Mouse (Mus musculus) MEL (cell line): ENCODE measurements around the gene Wiz. TPM values are rescaled to one million over a fixed set of nuclear protein-coding genes. Genes with fewer than 3 reads are reported as not detected.

ENCODE experiments used
- DNase-seq: peaks from one replicate; pipeline ENCODE4 v3.0.0; 2011; ENCODE audit warnings: low read depth, low spot score
- H3K27ac ChIP-seq: 2 replicates; pipeline ENCODE4 v1.5.1; 2012; ENCODE audit warnings: low read depth, mild to moderate bottlenecking, control low read depth, low read length, moderate library complexity; ENCODE audit not compliant: control insufficient read depth
- H3K27me3 ChIP-seq, 2 experiments: fragments of 150-350 bp in 1 of 2; sonication (generic) in 1 of 2; 2 replicates each; pipeline ENCODE4 v1.6.1; 2012; ENCODE audit warnings: low read length in 2 of 2, mild to moderate bottlenecking in 2 of 2, improper control_type of control experiment in 1 of 2, moderate library complexity in 1 of 2; ENCODE audit not compliant: insufficient read depth in 2 of 2, control insufficient read depth in 1 of 2
- H3K36me3 ChIP-seq, 2 experiments: 2 replicates each; pipeline ENCODE4 v1.6.1; 2012 to 2014; ENCODE audit warnings: low read length in 2 of 2, improper control_type of control experiment in 1 of 2, inconsistent platforms in 1 of 2, mild to moderate bottlenecking in 1 of 2; ENCODE audit not compliant: insufficient read depth in 2 of 2, control insufficient read depth in 1 of 2
- H3K4me1 ChIP-seq, 2 experiments: fragments of 150-350 bp in 1 of 2; sonication (generic) in 1 of 2; 2 replicates each; pipeline ENCODE4 v1.6.1; 2012; ENCODE audit warnings: low read length in 2 of 2, improper control_type of control experiment in 1 of 2, mild to moderate bottlenecking in 1 of 2; ENCODE audit not compliant: insufficient read depth in 2 of 2, control insufficient read depth in 1 of 2
- H3K4me3 ChIP-seq, 2 experiments: fragments of 150-350 bp in 1 of 2; sonication (generic) in 1 of 2; 2 replicates each; pipeline ENCODE4 v1.5.1; 2012; ENCODE audit warnings: low read depth in 2 of 2, low read length in 2 of 2, mild to moderate bottlenecking in 2 of 2, moderate library complexity in 2 of 2, control low read depth in 1 of 2, improper control_type of control experiment in 1 of 2; ENCODE audit not compliant: control insufficient read depth in 1 of 2, insufficient read depth in 1 of 2
- H3K79me2 ChIP-seq: 2 replicates; pipeline ENCODE4 v1.6.1; 2012; ENCODE audit warnings: mild to moderate bottlenecking, low read length, moderate library complexity; ENCODE audit not compliant: control insufficient read depth, poor library complexity, insufficient read depth
- H3K9ac ChIP-seq: 2 replicates; pipeline ENCODE4 v1.6.1; 2012; ENCODE audit warnings: low read depth, mild to moderate bottlenecking, control low read depth, low read length, moderate library complexity; ENCODE audit not compliant: control insufficient read depth, poor library complexity, severe bottlenecking
- H3K9me3 ChIP-seq: fragments of 150-350 bp; sonication (generic); replicated peaks from 2 replicates; pipeline ENCODE4 v1.6.1; 2012; ENCODE audit warnings: mild to moderate bottlenecking, low read length, improper control_type of control experiment, moderate library complexity; ENCODE audit not compliant: insufficient read depth
- CHD1 ChIP-seq: IDR thresholded peaks from 2 replicates; pipeline ENCODE4 v1.6.1; 2012; ENCODE audit warnings: low read depth, mild to moderate bottlenecking, inconsistent platforms, low read length, improper control_type of control experiment
- CTCF ChIP-seq, 3 experiments: IDR thresholded peaks in 2 of 3; conservative IDR thresholded peaks in 1 of 3; 2 replicates each; pipeline ENCODE4 v1.5.1; 2011 to 2012; ENCODE audit warnings: low read length in 3 of 3, low read depth in 2 of 3, mild to moderate bottlenecking in 2 of 3, improper control_type of control experiment in 1 of 3, inconsistent platforms in 1 of 3, mixed read lengths in 1 of 3, moderate library complexity in 1 of 3; ENCODE audit not compliant: control insufficient read depth in 1 of 3, insufficient read depth in 1 of 3, poor library complexity in 1 of 3, severe bottlenecking in 1 of 3
- E2F4 ChIP-seq: IDR thresholded peaks from 2 replicates; pipeline ENCODE4 v1.6.1; 2011; ENCODE audit warnings: low read depth, low read length, improper control_type of control experiment, borderline replicate concordance
- ELF1 ChIP-seq: IDR thresholded peaks from 2 replicates; pipeline ENCODE4 v1.6.1; 2014; ENCODE audit warnings: low read depth, mild to moderate bottlenecking, inconsistent platforms, low read length, improper control_type of control experiment, moderate library complexity
- ETS1 ChIP-seq: IDR thresholded peaks from 2 replicates; pipeline ENCODE4 v1.6.1; 2012; ENCODE audit warnings: low read depth, mild to moderate bottlenecking, inconsistent platforms, low read length, improper control_type of control experiment, moderate library complexity
- GABPA ChIP-seq: IDR thresholded peaks from 2 replicates; pipeline ENCODE4 v1.6.1; 2012; ENCODE audit warnings: low read depth, mild to moderate bottlenecking, inconsistent platforms, low read length, improper control_type of control experiment, moderate library complexity
- GATA1 ChIP-seq: IDR thresholded peaks from 2 replicates; pipeline ENCODE4 v1.6.1; 2011; ENCODE audit warnings: low read depth, low read length, improper control_type of control experiment
- HCFC1 ChIP-seq: IDR thresholded peaks from 2 replicates; pipeline ENCODE4 v1.6.1; 2012; ENCODE audit warnings: low read depth, mild to moderate bottlenecking, inconsistent platforms, low read length, improper control_type of control experiment, moderate library complexity
- JUND ChIP-seq: IDR thresholded peaks from 2 replicates; pipeline ENCODE4 v1.6.1; 2011; ENCODE audit warnings: low read depth, mild to moderate bottlenecking, improper control_type of control experiment, low read length
- KAT2A ChIP-seq: conservative IDR thresholded peaks from 2 replicates; pipeline ENCODE4 v1.6.1; 2012; ENCODE audit warnings: low read depth, low read length, improper control_type of control experiment, inconsistent platforms
- MAX ChIP-seq: IDR thresholded peaks from 2 replicates; pipeline ENCODE4 v1.6.1; 2011; ENCODE audit warnings: low read length, improper control_type of control experiment
- MAZ ChIP-seq: IDR thresholded peaks from 2 replicates; pipeline ENCODE4 v1.6.1; 2012; ENCODE audit warnings: low read depth, mild to moderate bottlenecking, inconsistent platforms, low read length, improper control_type of control experiment
- NELFE ChIP-seq: IDR thresholded peaks from 2 replicates; pipeline ENCODE4 v1.6.1; 2011; ENCODE audit warnings: low read depth, low read length, improper control_type of control experiment
- POLR2A ChIP-seq, 2 experiments: IDR thresholded peaks; 2 replicates each; pipeline ENCODE4 v1.6.1; 2011 to 2012; ENCODE audit warnings: low read length in 2 of 2, mild to moderate bottlenecking in 2 of 2, control low read depth in 1 of 2, improper control_type of control experiment in 1 of 2, low read depth in 1 of 2, moderate library complexity in 1 of 2; ENCODE audit not compliant: control insufficient read depth in 1 of 2, insufficient read depth in 1 of 2, poor library complexity in 1 of 2
- POLR2AphosphoS2 ChIP-seq: IDR thresholded peaks from 2 replicates; pipeline ENCODE4 v1.6.1; 2011; ENCODE audit warnings: low read length, improper control_type of control experiment
- POLR2AphosphoS5 ChIP-seq: IDR thresholded peaks from 2 replicates; pipeline ENCODE4 v1.6.1; 2012; ENCODE audit warnings: low read depth, borderline replicate concordance, mild to moderate bottlenecking, inconsistent platforms, low read length, moderate library complexity, mixed read lengths
- RAD21 ChIP-seq: IDR thresholded peaks from 2 replicates; pipeline ENCODE4 v1.6.1; 2011; ENCODE audit warnings: mild to moderate bottlenecking, low read depth, low read length, improper control_type of control experiment
- SIN3A ChIP-seq: IDR thresholded peaks from 2 replicates; pipeline ENCODE4 v1.6.1; 2012; ENCODE audit warnings: low read length, improper control_type of control experiment, inconsistent platforms
- SMC3 ChIP-seq: IDR thresholded peaks from 2 replicates; pipeline ENCODE4 v1.6.1; 2011; ENCODE audit warnings: low read depth, low read length, improper control_type of control experiment
- TBP ChIP-seq: IDR thresholded peaks from 2 replicates; pipeline ENCODE4 v1.8.0; 2011; ENCODE audit warnings: low read depth, low read length, improper control_type of control experiment
- TCF12 ChIP-seq: IDR thresholded peaks from 2 replicates; pipeline ENCODE4 v1.6.1; 2014; ENCODE audit warnings: low read depth, mild to moderate bottlenecking, inconsistent platforms, low read length, improper control_type of control experiment, moderate library complexity
- USF2 ChIP-seq, 2 experiments: IDR thresholded peaks; 2 replicates each; pipeline ENCODE4 v1.6.1; 2011 to 2012; ENCODE audit warnings: improper control_type of control experiment in 2 of 2, low read length in 2 of 2, borderline replicate concordance in 1 of 2, inconsistent platforms in 1 of 2, low read depth in 1 of 2, mild to moderate bottlenecking in 1 of 2; ENCODE audit not compliant: insufficient read depth in 1 of 2
- ZMIZ1 ChIP-seq: IDR thresholded peaks from 2 replicates; pipeline ENCODE4 v1.6.1; 2012; ENCODE audit warnings: low read depth, mild to moderate bottlenecking, inconsistent platforms, low read length, improper control_type of control experiment, moderate library complexity
- polyA plus RNA-seq, 2 experiments: library from polyadenylated mRNA; stranded (reverse) in 1 of 2; unstranded in 1 of 2; fragments of >175 nt in 1 of 2; fragments of >200 nt in 1 of 2; gene quantifications; 2 replicates each; pipeline versions ENCODE4 v1.2.1 to v1.2.4; 2012; ENCODE audit warnings: low replicate concordance in 2 of 2, low read depth in 1 of 2; ENCODE audit not compliant: insufficient read length in 2 of 2, insufficient read depth in 1 of 2, missing spikeins in 1 of 2
- total RNA-seq: library from RNA; depleted of rRNA; stranded (reverse); fragments of 300-350 nt; gene quantifications from 2 replicates; pipeline ENCODE4 v1.2.3, GENCODE M21; 2012

Gene Wiz
- total and polyA plus RNA-seq, 3 experiments: 4.4 to 44.1 TPM; not detected in 1

DNA sequence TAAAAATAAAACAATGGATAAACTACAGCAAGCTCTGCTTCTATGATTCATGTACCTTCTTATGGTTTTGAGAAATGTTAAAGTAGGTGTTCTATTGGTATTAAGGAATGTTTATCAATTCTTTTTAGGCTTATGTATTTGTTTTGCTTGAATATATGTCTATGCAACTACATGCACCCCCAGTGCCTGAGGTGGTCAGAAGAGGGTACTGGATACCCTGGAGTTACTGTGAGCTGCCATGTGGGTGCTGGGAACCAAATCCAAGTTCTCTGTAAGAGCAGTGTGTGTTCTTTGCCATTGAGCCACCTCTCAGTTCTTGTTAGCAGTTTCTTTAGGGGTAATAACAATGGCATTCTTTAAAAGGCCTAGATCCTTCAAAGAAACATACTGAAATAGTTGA lies 37.5 kb downstream of the Wiz start:
- peaks cover 6 to 8% of the 10 kb centered on the region in 2 experiments; a peak in 3 of 4 replicates for H3K4me1 ChIP-seq
- H3K36me3 ChIP-seq: peaks cover 0 to 13% of the 10 kb centered on the region in 2 experiments; a peak in 3 of 4 replicates
- TF ChIP-seq POLR2A (IDR thresholded peaks at IDR 0.05; ENCODE audit: control insufficient read depth in 1 of 2, insufficient read depth in 1 of 2, low read depth in 1 of 2, low read length in 2 of 2, poor library complexity in 1 of 2) (peak in 1 of 2 experiments; percentile 7; a peak in 1 of 4 replicates), POLR2AphosphoS2 (peak; percentile 67), GABPA (no peak), SMC3 (no peak), ELF1 (no peak), POLR2AphosphoS5 (no peak), NELFE (no peak), JUND (no peak), ZMIZ1 (no peak), USF2 (IDR thresholded peaks at IDR 0.05; ENCODE audit: borderline replicate concordance in 1 of 2, insufficient read depth in 1 of 2, low read depth in 1 of 2, low read length in 2 of 2) (no peak), GATA1 (no peak), MAX (no peak), MAZ (no peak)
- H3K9ac ChIP-seq: peak overlapping the region; percentile 82
- peaks cover 20% of the 10 kb centered on the region for H3K79me2 ChIP-seq
- H3K27ac ChIP-seq: no peak overlapping the region
- no peaks in the 10 kb centered on the region for H3K9me3 ChIP-seq
- no peaks in the 10 kb centered on the region for H3K27me3 ChIP-seq
- DNase-seq: peak; percentile 14
- H3K4me3 ChIP-seq: no peak overlapping the region

DNA sequence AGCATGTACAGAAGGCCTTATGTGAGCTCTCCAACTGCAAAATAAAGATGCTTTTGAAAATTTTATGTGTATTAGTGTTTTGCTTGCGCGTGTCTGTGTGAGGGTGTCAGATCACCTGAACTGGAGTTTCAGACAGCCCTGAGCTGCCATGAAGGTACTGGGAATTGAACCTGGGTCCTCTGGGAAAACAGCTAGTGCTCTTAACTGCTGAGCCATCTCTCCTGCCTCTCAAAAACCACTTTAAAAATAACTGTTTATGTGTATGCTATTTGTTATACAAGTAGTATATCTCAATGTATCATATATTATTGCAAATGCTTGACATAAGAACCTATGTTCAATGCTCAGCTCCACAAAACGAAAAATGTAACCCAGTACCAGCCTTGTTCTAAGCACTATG lies 38.0 kb downstream of the Wiz start:
- peak; percentile 45 for DNase-seq
- peaks cover 23% of the 10 kb centered on the region for H3K79me2 ChIP-seq
- H3K4me3 ChIP-seq: peak overlapping the region; percentile 31 to 63; a peak in 3 of 4 replicates
- TF ChIP-seq POLR2A (IDR thresholded peaks at IDR 0.05; ENCODE audit: control insufficient read depth in 1 of 2, insufficient read depth in 1 of 2, low read depth in 1 of 2, low read length in 2 of 2, poor library complexity in 1 of 2) (no peak), TBP (peak; percentile 90)
- H3K4me1 ChIP-seq: peaks cover 6 to 8% of the 10 kb centered on the region in 2 experiments; a peak in 3 of 4 replicates
- H3K27ac ChIP-seq: no peak overlapping the region
- peaks cover 0 to 13% of the 10 kb centered on the region in 2 experiments; a peak in 3 of 4 replicates for H3K36me3 ChIP-seq
- peak overlapping the region; percentile 82 for H3K9ac ChIP-seq
- H3K27me3 ChIP-seq: no peaks in the 10 kb centered on the region
- no peaks in the 10 kb centered on the region for H3K9me3 ChIP-seq

DNA sequence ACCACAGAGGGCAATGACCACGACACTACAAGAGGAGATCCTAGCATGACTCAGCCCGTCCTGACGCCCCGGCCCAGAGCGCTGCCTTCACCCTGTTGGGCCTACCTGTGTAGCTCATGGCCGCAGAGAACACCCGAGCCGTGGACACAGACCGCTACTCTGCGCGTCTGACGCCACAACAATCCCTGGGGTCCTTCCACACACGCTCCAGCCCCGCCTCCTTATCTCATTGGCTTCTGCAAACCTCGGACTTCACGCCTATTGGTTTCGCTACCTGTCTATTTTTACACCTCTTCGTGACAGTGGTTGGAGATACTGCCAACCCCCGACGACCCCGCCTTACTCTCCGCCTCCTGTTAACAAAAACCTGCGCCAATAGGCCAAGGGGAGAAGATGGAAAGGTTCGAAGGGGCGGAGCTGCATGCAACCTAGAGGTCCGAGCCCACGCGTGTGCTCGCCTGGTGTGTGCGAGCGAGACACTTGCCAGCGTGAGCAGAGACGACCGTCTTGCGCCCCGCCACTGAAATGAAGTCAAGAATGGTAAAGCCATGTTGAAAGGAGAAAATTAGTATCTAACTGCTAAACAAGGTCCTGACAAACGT lies 38.8 kb downstream of the Wiz start, which contains the start of gene Akap8l:
Gene Akap8l, minus strand, starts transcription at position 226 of the 602 bp plus-strand sequence.
- DNase-seq: peak; percentile 99
- peak within 1 kb of the TSS; percentile 83 for H3K27ac ChIP-seq
- H3K79me2 ChIP-seq: peaks cover 23% of the 10 kb centered on the region
- H3K9me3 ChIP-seq: no peaks in the 10 kb centered on the region
- no peaks in the 10 kb centered on the region for H3K27me3 ChIP-seq
- peak within 1 kb of the TSS; percentile 91 to 94 for H3K4me3 ChIP-seq
- H3K4me1 ChIP-seq: peaks cover 6 to 8% of the 10 kb centered on the region in 2 experiments; a peak in 3 of 4 replicates
- H3K9ac ChIP-seq: peak within 1 kb of the TSS; percentile 90
- H3K36me3 ChIP-seq: peaks cover 0 to 13% of the 10 kb centered on the region in 2 experiments; a peak in 3 of 4 replicates
- TF ChIP-seq RAD21 (no peak), TBP (peak; percentile 88), ELF1 (no peak), CHD1 (no peak), CTCF (IDR thresholded peaks at IDR 0.05 in 2 of 3, conservative IDR thresholded peaks at IDR 0.05 in 1 of 3; ENCODE audit: control insufficient read depth in 1 of 3, insufficient read depth in 1 of 3, low read depth in 2 of 3, low read length in 3 of 3, poor library complexity in 1 of 3, severe bottlenecking in 1 of 3) (no peak), TCF12 (peak; percentile 22; the same call in 1 of the 2 replicates), E2F4 (no peak), NELFE (peak; percentile 82), POLR2AphosphoS2 (peak; percentile 89), USF2 (IDR thresholded peaks at IDR 0.05; ENCODE audit: borderline replicate concordance in 1 of 2, insufficient read depth in 1 of 2, low read depth in 1 of 2, low read length in 2 of 2) (no peak), KAT2A (no peak; the same call in 1 of the 2 replicates), ETS1 (no peak), POLR2A (IDR thresholded peaks at IDR 0.05; ENCODE audit: control insufficient read depth in 1 of 2, insufficient read depth in 1 of 2, low read depth in 1 of 2, low read length in 2 of 2, poor library complexity in 1 of 2) (peak; percentile 92 to 94), HCFC1 (peak; percentile 69), POLR2AphosphoS5 (no peak), SIN3A (peak; percentile 92), GATA1 (no peak)
